Mouse (Mus musculus): ENCODE data around the gene C1qtnf6. TPM values are rescaled to one million over a fixed set of nuclear protein-coding genes. Genes with fewer than 3 reads are reported as not detected.

C1qtnf6 gene
- total RNA-seq, 2 experiments from 2014 or later, result 0.84 to 1.3 TPM

GRCm38 (mm10) chr15:78481448-78482000 lies 49.7 kb downstream of the C1qtnf6 start:
- DNase-seq (ENCODE audit: low spot score in 2 of 2), result no peak

GRCm38 (mm10) chr15:78480991-78481390 lies 50.2 kb downstream of the C1qtnf6 start:
- no peak for DNase-seq (ENCODE audit: low spot score in 2 of 2)

- no peak for DNase-seq (ENCODE audit: low spot score in 2 of 2)
Measured at GRCm38 (mm10) chr15:78480111-78480510, 51.1 kb downstream of the C1qtnf6 start.

GRCm38 (mm10) chr15:78479470-78479869 lies 51.7 kb downstream of the C1qtnf6 start:
- no peak for DNase-seq (ENCODE audit: low spot score in 2 of 2)

- no peak for DNase-seq (ENCODE audit: low spot score in 2 of 2)
Measured at GRCm38 (mm10) chr15:78478073-78478472, 53.1 kb downstream of the C1qtnf6 start.

GRCm38 (mm10) chr15:78476878-78477277 lies 54.3 kb downstream of the C1qtnf6 start:
- no peak for DNase-seq (ENCODE audit: low spot score in 2 of 2)

GRCm38 (mm10) chr15:78475604-78476031 lies 55.6 kb downstream of the C1qtnf6 start:
- DNase-seq (ENCODE audit: low spot score in 2 of 2), result no peak

- DNase-seq (ENCODE audit: low spot score in 2 of 2), result no peak
Measured at GRCm38 (mm10) chr15:78473442-78473841, 57.8 kb downstream of the C1qtnf6 start.

Other genes starting within 250 kb of the C1qtnf6 start
- under 1 TPM; 0.66 to 0.72 TPM for gene Csf2rb2, start 225.7 kb downstream of the C1qtnf6 start, total RNA-seq (2021)
- under 1 TPM; 0.66 to 1.00 TPM for gene Csf2rb, start 205.7 kb downstream of the C1qtnf6 start, total RNA-seq (2021)
- not detected for gene Tex33, start 135.5 kb downstream of the C1qtnf6 start, total RNA-seq (2021)
- gene Tst, start 125.5 kb downstream of the C1qtnf6 start, total RNA-seq (2021), result 10 to 100 TPM; 31.6 to 33.8 TPM
- gene Mpst, start 125.0 kb downstream of the C1qtnf6 start, total RNA-seq (2021), result 10 to 100 TPM; 28.4 to 33.0 TPM
- 100 to 1,000 TPM; 313 to 338 TPM for gene Kctd17, start 102.9 kb downstream of the C1qtnf6 start, total RNA-seq (2021)
- gene Tmprss6, start 62.8 kb downstream of the C1qtnf6 start, total RNA-seq (2021), result 1 to 10 TPM in 1 of 2 experiments, under 1 TPM in 1; 0.23 to 1.4 TPM
- under 1 TPM in 1 of 2 experiments, not detected in 1; 0.28 TPM for gene Il2rb, start 36.1 kb downstream of the C1qtnf6 start, total RNA-seq (2021)
- gene Sstr3, start 13.3 kb upstream of the C1qtnf6 start, total RNA-seq (2021), result 10 to 100 TPM; 22.1 to 25.2 TPM
- gene Rac2, start 41.4 kb upstream of the C1qtnf6 start, total RNA-seq (2021), result 1 to 10 TPM; 2.9 to 4.6 TPM
- gene Cyth4, start 65.6 kb upstream of the C1qtnf6 start, total RNA-seq (2021), result 10 to 100 TPM; 10.1 to 10.4 TPM
- gene Elfn2, start 187.4 kb upstream of the C1qtnf6 start, total RNA-seq (2021), result 100 to 1,000 TPM; 165 to 168 TPM
- gene Mfng, start 242.1 kb upstream of the C1qtnf6 start, total RNA-seq (2021), result 1 to 10 TPM; 3.8 to 4.2 TPM